In genomic region chr1:132516776-132517175, GRCm38 (mm10) we compare ENCODE assay signal across 16 mouse cellular contexts. TPM values are rescaled to one million over a fixed set of nuclear protein-coding genes. Genes with fewer than 3 reads are reported as not detected.
A peak's percentile ranks its signal among the peaks of the same experiment; 100 is the strongest.
DNase-seq lines count a peak whose midpoint lies in the region.
"Had no signal": no experiment of that assay in that cellular context is flagged by ENCODE, and none has a peak within 500 bp of the region (broad histone marks: within the 10 kb centered on the region; RNA-seq: fewer than 3 reads in every experiment).

No protein-coding gene starts in this region.

- peak; percentile 27 for DNase-seq in cerebellum, adult 11 months
- no peak for DNase-seq in cerebellum, postnatal 4 days (ENCODE audit: low spot score in 2 of 2)
- peak; percentile 82 for DNase-seq in heart, adult 11 months
- DNase-seq in heart, postnatal 14 days: no peak
- peak; percentile 31 for DNase-seq in cerebellum, adult 9-10 months
- DNase-seq in cerebellum, postnatal 14 days: peak; percentile 30 to 50
- DNase-seq in kidney, postnatal 10 days: no peak
- no peak for DNase-seq in lung, postnatal 36 days
- DNase-seq: adrenal gland, adult 8-10 months; adrenal gland, postnatal 36 days; embryo, embryonic 11 days; gastrocnemius, postnatal 14 days; heart, adult 18-20 months; heart, postnatal 10 days; heart, postnatal 4 days; kidney, adult 2 months had no signal

- intact Hi-C loops in heart, postnatal 14 days (cut with DNase I): no loop called here

RNA-seq across cellular contexts. Expression of gene Tmem81, which starts 10.7 kb away (rescaled TPM):
- 1 to 10 TPM; 1.5 to 2.0 TPM for total RNA-seq in heart, postnatal 14 days (2021)

RNA-seq across cellular contexts. Expression of gene Cntn2, which starts 26.3 kb away (rescaled TPM):
- 1 to 10 TPM; 3.5 to 4.6 TPM for total RNA-seq in heart, postnatal 14 days (2021)
- total RNA-seq: adrenal gland, postnatal 36 days had no signal

RNA-seq across cellular contexts. Expression of gene Rbbp5, which starts 39.6 kb away (rescaled TPM):
- 10 to 100 TPM; 21.5 to 23.0 TPM for total RNA-seq in heart, postnatal 14 days (2021)

Comparison
In these comparisons a context has a peak if more than half of its experiments do, and no peak if none do; other contexts are left out.
1. DNase-seq: peak in cerebellum, adult 11 months (single experiment), heart, adult 11 months (single experiment), cerebellum, adult 9-10 months (single experiment) and cerebellum, postnatal 14 days (2 of 2); none in cerebellum, postnatal 4 days (0 of 2), heart, postnatal 14 days (0 of 2), kidney, postnatal 10 days (single experiment) and lung, postnatal 36 days (single experiment).